Mouse (Mus musculus) hindbrain, embryonic 14.5 days (tissue): ENCODE measurements around the gene Lmx1a. TPM values are rescaled to one million over a fixed set of nuclear protein-coding genes. Genes with fewer than 3 reads are reported as not detected.

ENCODE experiments used
- ATAC-seq: fragments of 200-750 bp; cut with Nextera tagmentation; 2 replicates; pipeline ENCODE4 v1.8.0; 2017; ENCODE audit warnings: moderate number of reproducible peaks, mild to moderate bottlenecking, moderate TSS enrichment, moderate library complexity; ENCODE audit not compliant: low FRiP score
- DNase-seq: peaks from one replicate; pipeline ENCODE4 v3.0.0-alpha.2; 2015; ENCODE audit warnings: low spot score
- H3K27ac ChIP-seq: fragments of 300-500 bp; sonication (generic); 2 replicates; pipeline ENCODE4 v1.5.1; 2014; ENCODE audit warnings: mild to moderate bottlenecking, moderate library complexity
- H3K27me3 ChIP-seq: fragments of 300-500 bp; sonication (generic); 2 replicates; pipeline ENCODE4 v1.6.1; 2014; ENCODE audit warnings: mild to moderate bottlenecking, low read length, mixed read lengths; ENCODE audit not compliant: control insufficient read depth, insufficient read depth
- H3K36me3 ChIP-seq: fragments of 300-500 bp; sonication (generic); replicated peaks from 2 replicates; pipeline ENCODE4 v1.6.1; 2014; ENCODE audit not compliant: control insufficient read depth, insufficient read depth
- H3K4me1 ChIP-seq: fragments of 300-500 bp; sonication (generic); replicated peaks from 2 replicates; pipeline ENCODE4 v1.6.1; 2014; ENCODE audit warnings: antibody characterized with exemption, low read length, mixed read lengths; ENCODE audit not compliant: control insufficient read depth, insufficient read depth
- H3K4me2 ChIP-seq: fragments of 300-500 bp; sonication (generic); replicated peaks from 2 replicates; pipeline ENCODE4 v1.6.1; 2014; ENCODE audit warnings: mild to moderate bottlenecking, moderate library complexity
- H3K4me3 ChIP-seq: fragments of 300-500 bp; sonication (generic); replicated peaks from 2 replicates; pipeline ENCODE4 v1.5.1; 2014; ENCODE audit warnings: mild to moderate bottlenecking, low read length
- H3K9ac ChIP-seq: fragments of 300-500 bp; sonication (generic); 2 replicates; pipeline ENCODE4 v1.6.1; 2014
- H3K9me3 ChIP-seq: fragments of 300-500 bp; sonication (generic); 2 replicates; pipeline ENCODE4 v1.6.1; 2016; ENCODE audit warnings: low read length; ENCODE audit not compliant: control insufficient read depth
- WGBS: fragments of 180-500 bp; shearing (Covaris S2); extraction: QIAGEN DNeasy Blood & Tissue Kit; methylation state at CpG from one replicate; pipeline ENCODE4 v1.1.7; 2014; 5-methylcytosine and 5-hydroxymethylcytosine counted together
- polyA plus RNA-seq: library from polyadenylated mRNA; unstranded; fragments of >200 nt; fragmentation: Nextera tagmentation; extraction: Ambion mirVana; gene quantifications from 2 replicates; pipeline ENCODE4 v1.2.1, GENCODE M21; 2014

Lmx1a gene
- polyA plus RNA-seq, 1 experiment from 2014 or later: 3.3 TPM

DNA sequence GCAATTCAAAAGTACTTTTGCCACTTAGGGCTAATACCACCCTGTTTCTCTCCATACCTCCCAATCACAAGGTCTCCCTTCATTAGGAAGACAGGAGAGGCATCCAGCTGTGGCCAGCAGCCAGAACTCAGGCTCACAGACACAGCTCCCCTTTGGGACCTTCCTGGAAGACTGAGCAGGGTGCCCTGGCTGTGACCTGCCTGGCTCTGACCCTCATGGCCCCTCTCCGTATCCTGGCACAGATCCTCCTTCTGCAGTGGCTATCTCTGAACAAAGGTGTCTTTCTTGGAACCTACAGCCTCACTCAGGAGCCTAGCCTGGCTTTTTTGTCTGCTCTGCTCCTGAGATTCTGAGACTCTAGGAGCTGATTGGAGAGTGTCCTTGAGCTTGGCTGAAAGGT is 128.6 kb downstream of the Lmx1a start:
- H3K27ac ChIP-seq: no peak overlapping the region
- no peaks in the 10 kb centered on the region for H3K9me3 ChIP-seq
- 0 out of 2 replicates have a peak, but pooled peaks cover 3% of the 10 kb centered on the region for H3K4me1 ChIP-seq
- ATAC-seq (no peak), DNase-seq (no peak)
- no peak overlapping the region for H3K4me2 ChIP-seq
- H3K36me3 ChIP-seq: no peaks in the 10 kb centered on the region
- H3K4me3 ChIP-seq: no peak overlapping the region
- H3K27me3 ChIP-seq: no peaks in the 10 kb centered on the region; the same call in 1 of the 2 replicates
- H3K9ac ChIP-seq: no peak overlapping the region
- WGBS: 11% methylated on average over 1 of the region's 1 CpGs

GRCm38 (mm10) chr1:167820031-167820430 is 131.0 kb downstream of the Lmx1a start:
- ATAC-seq: no peak
- H3K9ac ChIP-seq: no peak overlapping the region
- H3K9me3 ChIP-seq: no peaks in the 10 kb centered on the region
- H3K27ac ChIP-seq: no peak overlapping the region
- H3K36me3 ChIP-seq: no peaks in the 10 kb centered on the region
- 0 out of 2 replicates have a peak, but pooled peaks cover 3% of the 10 kb centered on the region for H3K4me1 ChIP-seq
- 94% methylated on average over 6 of the region's 6 CpGs for WGBS
- no peak overlapping the region for H3K4me3 ChIP-seq
- H3K4me2 ChIP-seq: no peak overlapping the region
- H3K27me3 ChIP-seq: no peaks in the 10 kb centered on the region
- DNase-seq: no peak

DNA sequence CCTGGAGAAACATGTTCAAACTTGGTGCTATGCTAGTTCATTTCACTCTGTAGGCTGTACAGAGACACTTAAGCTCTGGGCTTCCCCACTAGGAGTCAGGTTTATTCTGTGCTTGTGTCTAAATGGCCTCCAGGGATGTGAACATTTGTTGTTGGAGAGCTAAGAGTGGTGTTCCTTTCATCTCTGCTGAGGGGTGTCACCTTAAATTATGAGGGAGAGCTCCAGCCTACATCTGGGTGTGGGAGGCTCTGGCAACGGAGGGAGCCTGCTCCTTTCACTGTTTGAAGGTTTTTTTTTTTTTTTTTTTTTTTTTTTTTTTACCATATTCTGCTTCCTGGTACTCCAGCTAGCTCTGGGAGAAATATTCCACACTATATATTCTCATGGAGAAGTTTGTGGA is 132.1 kb downstream of the Lmx1a start:
- no peak overlapping the region for H3K4me2 ChIP-seq
- no peaks in the 10 kb centered on the region for H3K9me3 ChIP-seq
- H3K27ac ChIP-seq: no peak overlapping the region
- DNase-seq: no peak
- WGBS: 56% methylated on average over 1 of the region's 1 CpGs
- ATAC-seq: no peak
- no peaks in the 10 kb centered on the region for H3K36me3 ChIP-seq
- H3K4me1 ChIP-seq: 0 out of 2 replicates have a peak, but pooled peaks cover 3% of the 10 kb centered on the region
- no peak overlapping the region for H3K4me3 ChIP-seq
- no peak overlapping the region for H3K9ac ChIP-seq
- no peaks in the 10 kb centered on the region for H3K27me3 ChIP-seq

GRCm38 (mm10) chr1:167830291-167830690 is 141.3 kb downstream of the Lmx1a start:
- no peak overlapping the region for H3K27ac ChIP-seq
- H3K4me2 ChIP-seq: no peak overlapping the region
- no peaks in the 10 kb centered on the region for H3K27me3 ChIP-seq
- no peak overlapping the region for H3K4me3 ChIP-seq
- no peaks in the 10 kb centered on the region for H3K36me3 ChIP-seq
- 89% methylated on average over 7 of the region's 7 CpGs for WGBS
- H3K9ac ChIP-seq: no peak overlapping the region
- DNase-seq: no peak
- H3K4me1 ChIP-seq: no peaks in the 10 kb centered on the region
- no peak for ATAC-seq
- no peaks in the 10 kb centered on the region for H3K9me3 ChIP-seq

DNA sequence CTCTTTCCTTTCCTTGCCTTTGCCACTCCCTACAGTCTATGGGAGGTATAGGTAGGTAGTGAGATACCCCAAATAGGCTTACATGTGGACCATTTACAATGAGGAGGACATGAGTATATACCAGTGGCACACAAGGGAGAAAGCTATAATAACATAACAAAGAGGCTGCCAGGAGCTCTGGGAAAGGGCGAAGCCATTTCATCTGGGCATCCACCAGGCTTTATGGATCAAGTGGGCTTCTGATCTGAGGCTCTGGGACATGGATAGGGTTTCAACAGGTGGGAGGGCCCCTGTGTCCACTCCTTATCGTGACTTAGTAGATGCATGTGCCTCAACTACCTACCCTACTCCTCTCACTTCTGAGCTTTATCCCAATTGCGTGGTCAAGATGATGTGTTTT is 142.6 kb downstream of the Lmx1a start:
- Histone ChIP-seq H3K4me2 (no peak overlapping the region), H3K27me3 (no peaks in the 10 kb centered on the region), H3K36me3 (no peaks in the 10 kb centered on the region), H3K27ac (no peak overlapping the region), H3K9ac (no peak overlapping the region), H3K9me3 (no peaks in the 10 kb centered on the region), H3K4me3 (no peak overlapping the region), H3K4me1 (no peaks in the 10 kb centered on the region)
- ATAC-seq (no peak), DNase-seq (no peak)
- 92% methylated on average over 3 of the region's 3 CpGs for WGBS

DNA sequence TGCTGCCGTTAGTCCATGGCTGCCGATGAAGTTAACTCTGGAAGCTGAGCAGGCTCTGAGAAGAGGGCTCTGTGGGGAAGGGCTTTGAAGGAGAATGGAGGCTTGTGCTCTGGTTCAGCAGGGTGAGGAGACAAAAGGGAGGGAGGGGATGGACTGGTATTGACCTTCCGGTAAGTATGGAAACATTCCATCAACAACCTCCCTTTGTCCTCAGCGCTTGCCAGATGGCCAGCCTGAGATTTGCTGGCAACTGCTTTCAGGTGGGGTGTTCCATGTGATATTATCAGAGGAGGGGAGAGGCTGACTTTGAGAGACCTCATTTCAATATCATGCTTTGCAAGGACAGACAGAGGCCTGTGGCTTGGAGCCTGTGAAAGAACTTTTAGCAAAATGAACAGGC is 165.8 kb downstream of the Lmx1a start:
- Histone ChIP-seq H3K4me1 (no peaks in the 10 kb centered on the region), H3K9me3 (no peaks in the 10 kb centered on the region), H3K9ac (no peak overlapping the region), H3K4me3 (no peak overlapping the region), H3K27ac (no peak overlapping the region), H3K4me2 (no peak overlapping the region), H3K27me3 (no peaks in the 10 kb centered on the region), H3K36me3 (no peaks in the 10 kb centered on the region)
- DNase-seq (no peak), ATAC-seq (no peak)
- WGBS: 32% methylated on average over 4 of the region's 4 CpGs

DNA sequence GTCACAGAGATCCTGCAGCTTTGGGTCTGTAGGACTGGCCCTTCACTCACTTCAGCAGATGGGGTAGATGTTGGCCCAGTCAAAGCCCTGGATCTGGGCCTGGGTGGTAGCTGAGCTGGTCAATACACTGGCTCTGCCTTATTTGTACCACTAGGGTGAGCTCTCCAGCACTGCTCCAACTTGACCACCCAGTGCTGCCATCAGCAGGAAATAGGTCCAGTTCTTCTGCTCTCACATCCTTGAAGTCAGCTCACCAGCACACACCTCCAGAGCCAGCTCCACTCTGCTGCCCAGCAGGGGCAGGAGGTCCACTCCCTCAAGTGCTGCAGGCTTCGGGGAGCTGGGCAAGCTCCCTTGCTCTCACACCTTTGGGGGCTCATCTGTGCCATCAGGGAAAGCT is 183.0 kb downstream of the Lmx1a start:
- H3K27me3 ChIP-seq: no peaks in the 10 kb centered on the region
- WGBS: 70% methylated on average over 1 of the region's 1 CpGs
- ATAC-seq (no peak), DNase-seq (no peak)
- H3K4me1 ChIP-seq: no peaks in the 10 kb centered on the region
- no peaks in the 10 kb centered on the region for H3K36me3 ChIP-seq
- no peak overlapping the region for H3K27ac ChIP-seq
- no peak overlapping the region for H3K4me2 ChIP-seq
- H3K9ac ChIP-seq: no peak overlapping the region
- H3K4me3 ChIP-seq: no peak overlapping the region
- no peaks in the 10 kb centered on the region for H3K9me3 ChIP-seq

DNA sequence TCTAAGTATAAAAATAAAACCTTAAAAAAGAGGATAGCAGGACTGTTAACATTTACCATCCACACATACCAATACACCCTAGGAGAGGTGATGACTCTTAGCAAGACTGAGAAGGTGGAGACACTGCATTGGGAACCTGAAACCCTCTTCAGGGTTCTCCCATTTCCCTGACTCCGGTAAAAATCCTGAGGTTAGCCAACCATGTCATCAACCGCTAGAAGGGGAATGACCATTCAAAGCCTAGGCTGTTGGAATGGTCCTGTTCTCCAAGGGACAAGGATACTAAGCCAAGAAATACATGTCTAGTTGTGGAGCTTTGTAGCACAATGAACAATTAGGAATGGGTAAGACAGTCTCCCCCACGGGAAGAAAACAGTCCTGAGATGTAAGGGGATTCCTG is 185.1 kb downstream of the Lmx1a start:
- ATAC-seq (no peak), DNase-seq (no peak)
- H3K36me3 ChIP-seq: no peaks in the 10 kb centered on the region
- H3K4me1 ChIP-seq: no peaks in the 10 kb centered on the region
- H3K9ac ChIP-seq: no peak overlapping the region
- 69% methylated on average over 3 of the region's 3 CpGs for WGBS
- H3K9me3 ChIP-seq: no peaks in the 10 kb centered on the region
- H3K27ac ChIP-seq: no peak overlapping the region
- H3K4me2 ChIP-seq: no peak overlapping the region
- no peak overlapping the region for H3K4me3 ChIP-seq
- H3K27me3 ChIP-seq: no peaks in the 10 kb centered on the region

GRCm38 (mm10) chr1:167877931-167878330 is 188.9 kb downstream of the Lmx1a start:
- ATAC-seq: no peak
- no peak overlapping the region for H3K9ac ChIP-seq
- H3K4me1 ChIP-seq: no peaks in the 10 kb centered on the region

DNA sequence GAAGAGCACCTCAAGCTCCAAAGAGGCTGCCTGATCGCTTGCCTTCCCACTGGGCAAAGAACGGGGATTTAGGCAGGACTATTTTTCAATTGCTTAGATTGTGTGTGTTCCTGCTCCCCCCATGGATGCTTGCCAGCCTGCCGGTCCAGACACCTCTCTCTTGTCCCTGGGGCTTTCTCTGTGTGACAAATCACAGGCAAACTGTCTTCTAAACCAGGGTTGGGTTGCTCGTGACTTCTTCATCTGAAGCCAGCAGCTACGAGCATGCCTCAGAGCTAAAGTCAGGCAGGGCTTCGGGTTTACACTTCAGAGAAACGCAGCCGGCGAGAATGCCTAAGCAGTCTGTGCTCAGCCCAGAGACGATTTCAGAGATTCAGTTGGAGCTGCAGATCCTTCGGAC is 189.3 kb downstream of the Lmx1a start:
- H3K9ac ChIP-seq: no peak overlapping the region
- no peak overlapping the region for H3K27ac ChIP-seq
- H3K9me3 ChIP-seq: no peaks in the 10 kb centered on the region
- DNase-seq (no peak), ATAC-seq (no peak)
- no peaks in the 10 kb centered on the region for H3K4me1 ChIP-seq
- WGBS: 85% methylated on average over 11 of the region's 11 CpGs
- no peak overlapping the region for H3K4me2 ChIP-seq
- H3K27me3 ChIP-seq: no peaks in the 10 kb centered on the region
- no peaks in the 10 kb centered on the region for H3K36me3 ChIP-seq
- H3K4me3 ChIP-seq: no peak overlapping the region

More at GRCm38 (mm10) chr1:167877931-167878330, 188.9 kb downstream of the Lmx1a start:
- 83% methylated on average over 4 of the region's 4 CpGs for WGBS
- no peak overlapping the region for H3K4me2 ChIP-seq
- H3K27ac ChIP-seq: no peak overlapping the region
- no peaks in the 10 kb centered on the region for H3K36me3 ChIP-seq
- H3K4me3 ChIP-seq: no peak overlapping the region
- H3K9me3 ChIP-seq: no peaks in the 10 kb centered on the region
- no peak for DNase-seq
- no peaks in the 10 kb centered on the region for H3K27me3 ChIP-seq
